Mouse (Mus musculus) limb, embryonic 15.5 days (tissue): ENCODE measurements around the gene Dolk. TPM values are rescaled to one million over a fixed set of nuclear protein-coding genes. Genes with fewer than 3 reads are reported as not detected.
A peak's percentile ranks its signal among the peaks of the same experiment; 100 is the strongest.

Source experiments
- ATAC-seq: fragments of 200-750 bp; cut with Nextera tagmentation; 2 replicates; pipeline ENCODE4 v1.8.0; 2017; ENCODE audit warnings: low read depth, moderate TSS enrichment; ENCODE audit not compliant: insufficient number of reproducible peaks, low FRiP score, low TSS enrichment
- H3K27ac ChIP-seq: fragments of 300-500 bp; sonication (generic); 2 replicates; pipeline ENCODE4 v1.5.1; 2015; ENCODE audit warnings: moderate library complexity, mild to moderate bottlenecking, inconsistent platforms
- H3K27me3 ChIP-seq: fragments of 300-500 bp; sonication (generic); 2 replicates; pipeline ENCODE4 v1.6.1; 2015; ENCODE audit warnings: inconsistent platforms
- H3K36me3 ChIP-seq: fragments of 300-500 bp; sonication (generic); 2 replicates; pipeline ENCODE4 v1.6.1; 2015; ENCODE audit warnings: inconsistent platforms
- H3K4me1 ChIP-seq: fragments of 300-500 bp; sonication (generic); 2 replicates; pipeline ENCODE4 v1.6.1; 2015; ENCODE audit warnings: inconsistent platforms
- H3K4me2 ChIP-seq: fragments of 300-500 bp; sonication (generic); 2 replicates; pipeline ENCODE4 v1.6.1; 2015; ENCODE audit warnings: mild to moderate bottlenecking, inconsistent platforms
- H3K4me3 ChIP-seq: fragments of 300-500 bp; sonication (generic); 2 replicates; pipeline ENCODE4 v1.5.1; 2015; ENCODE audit warnings: mild to moderate bottlenecking, inconsistent platforms
- H3K9ac ChIP-seq: fragments of 300-500 bp; sonication (generic); 2 replicates; pipeline ENCODE4 v1.6.1; 2015; ENCODE audit warnings: inconsistent platforms
- H3K9me3 ChIP-seq: fragments of 300-500 bp; sonication (generic); 2 replicates; pipeline ENCODE4 v1.6.1; 2016; ENCODE audit warnings: inconsistent platforms
- WGBS: fragments of 180-500 bp; shearing (Covaris S2); methylation state at CpG from one replicate; pipeline ENCODE4 v1.1.7; 2015; 5-methylcytosine and 5-hydroxymethylcytosine counted together
- polyA plus RNA-seq: library from polyadenylated mRNA; unstranded; fragments of >200 nt; fragmentation: Nextera tagmentation; extraction: Ambion mirVana; gene quantifications from 2 replicates; pipeline ENCODE4 v1.2.1, GENCODE M21; 2015

Gene Dolk
- polyA plus RNA-seq, 1 experiment from 2014 or later: 31.5 TPM

DNA sequence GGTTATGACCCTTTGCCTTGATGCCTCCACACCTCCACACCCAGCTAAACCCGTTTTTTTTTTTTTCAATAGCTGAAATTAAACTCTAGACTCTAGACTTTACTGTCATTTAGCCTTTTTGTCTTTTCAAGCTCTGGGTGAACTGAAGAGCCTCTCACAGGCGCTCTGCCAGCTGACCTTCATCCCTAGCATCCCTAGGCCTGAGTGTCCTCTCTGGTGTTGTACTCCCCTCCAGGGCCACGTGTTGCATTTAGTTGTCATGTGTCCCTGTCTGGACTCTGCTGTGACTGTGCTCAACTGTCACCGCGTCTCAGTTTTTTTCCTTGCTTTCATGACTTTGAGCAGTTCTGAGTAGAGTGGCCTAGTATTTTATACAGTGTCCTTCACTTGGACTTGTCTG lies 13.8 kb upstream of the Dolk start:
- Histone ChIP-seq H3K27me3 (no peaks in the 10 kb centered on the region), H3K9ac (no peak overlapping the region), H3K36me3 (peaks cover 70% of the 10 kb centered on the region), H3K4me3 (no peak overlapping the region), H3K27ac (no peak overlapping the region), H3K4me2 (no peak overlapping the region), H3K4me1 (no peaks in the 10 kb centered on the region), H3K9me3 (no peaks in the 10 kb centered on the region)
- no peak for ATAC-seq
- WGBS: 91% methylated on average over 5 of the region's 5 CpGs

DNA sequence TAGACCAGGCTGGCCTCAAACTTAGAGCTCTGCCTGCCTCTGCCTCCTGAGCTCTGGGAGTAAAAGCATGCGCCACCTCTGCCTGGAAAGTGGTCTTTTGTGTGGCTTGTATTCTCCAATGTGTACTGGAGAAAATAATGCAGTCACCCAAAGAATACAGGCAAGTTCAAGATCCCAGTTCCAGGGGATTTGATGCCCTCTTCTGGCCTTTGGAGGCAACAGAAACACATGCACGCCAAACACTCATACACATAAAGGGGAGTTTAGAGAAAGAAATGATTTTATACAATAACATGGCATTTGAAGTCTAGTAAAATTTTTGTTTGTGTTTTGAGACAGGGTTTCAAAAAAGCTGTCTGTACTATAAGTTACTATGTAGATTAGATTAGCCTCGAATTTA lies 13.4 kb upstream of the Dolk start:
- Histone ChIP-seq H3K9me3 (no peaks in the 10 kb centered on the region), H3K27ac (no peak overlapping the region), H3K9ac (no peak overlapping the region), H3K4me2 (no peak overlapping the region), H3K27me3 (no peaks in the 10 kb centered on the region), H3K4me1 (no peaks in the 10 kb centered on the region), H3K4me3 (no peak overlapping the region), H3K36me3 (peaks cover 66% of the 10 kb centered on the region)
- WGBS: 78% methylated on average over 3 of the region's 3 CpGs
- no peak for ATAC-seq

DNA sequence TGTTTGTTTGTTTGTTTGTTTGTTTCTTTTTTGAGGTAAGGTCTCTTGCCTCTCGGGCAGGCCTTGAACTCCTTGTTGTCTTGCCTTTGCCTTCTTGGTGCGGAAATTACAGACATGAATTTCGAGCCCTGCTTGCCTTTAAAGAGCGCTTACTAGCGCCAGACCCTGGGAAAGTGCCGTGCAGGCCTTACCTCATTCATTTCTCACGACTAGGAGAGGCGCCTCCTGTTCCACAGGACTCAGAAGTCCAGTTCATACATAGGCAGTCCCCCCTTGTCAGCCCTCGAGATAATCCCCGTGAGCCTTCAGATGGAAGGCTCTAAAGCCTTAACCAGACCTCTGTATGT lies 866 bp upstream of the Dolk start:
- no peak for ATAC-seq
- Histone ChIP-seq H3K4me1 (peaks cover 23% of the 10 kb centered on the region), H3K4me2 (peak overlapping the region; percentile 94), H3K9me3 (no peaks in the 10 kb centered on the region), H3K9ac (peak overlapping the region; percentile 85), H3K36me3 (peaks cover 8% of the 10 kb centered on the region; the same call in 1 of the 2 replicates), H3K27me3 (no peaks in the 10 kb centered on the region), H3K4me3 (peak overlapping the region; percentile 92), H3K27ac (peak overlapping the region; percentile 85)
- WGBS: under 1% methylated on average over 10 of the region's 10 CpGs

DNA sequence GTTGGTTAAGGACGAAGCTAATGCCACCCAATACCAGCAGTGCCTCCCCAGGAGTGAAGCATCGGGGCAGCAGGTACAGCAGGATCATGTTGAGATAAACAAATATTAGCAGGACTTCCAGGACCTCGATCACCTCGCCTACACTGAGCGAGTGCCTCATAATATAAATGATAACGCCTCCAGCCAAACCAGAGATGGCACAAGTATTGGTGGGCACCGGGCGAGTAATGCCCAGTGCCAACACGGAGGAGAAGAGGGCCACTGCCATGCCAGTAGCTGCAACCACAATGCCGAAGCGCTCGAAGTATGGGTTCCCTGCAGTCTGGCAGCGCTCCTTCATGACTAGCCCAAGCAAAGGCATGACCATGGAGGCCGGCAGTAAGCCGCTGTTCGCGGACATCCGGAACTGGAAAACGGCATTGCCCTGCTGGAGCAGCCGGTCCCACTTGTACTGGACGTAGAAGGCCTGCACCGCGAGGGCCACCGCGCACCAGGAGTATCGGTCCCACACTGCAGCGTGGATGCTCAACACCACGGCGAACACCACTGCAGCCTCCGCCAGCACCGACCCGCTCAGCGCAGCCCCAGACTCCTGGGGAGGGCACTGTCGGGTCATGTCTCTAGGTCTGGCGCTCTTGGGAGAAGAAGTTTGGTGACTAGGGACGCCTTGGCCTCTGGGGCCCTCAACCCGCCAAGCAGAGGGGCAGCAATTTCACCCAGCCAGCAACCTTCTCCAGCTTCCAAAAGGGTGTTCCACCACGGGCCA lies 535 bp downstream of the Dolk start:
- H3K27ac ChIP-seq: 0 out of 2 replicates have a peak overlapping the region, but pooled peaks have one; percentile 38
- 15% methylated on average over 38 of the region's 38 CpGs for WGBS

DNA sequence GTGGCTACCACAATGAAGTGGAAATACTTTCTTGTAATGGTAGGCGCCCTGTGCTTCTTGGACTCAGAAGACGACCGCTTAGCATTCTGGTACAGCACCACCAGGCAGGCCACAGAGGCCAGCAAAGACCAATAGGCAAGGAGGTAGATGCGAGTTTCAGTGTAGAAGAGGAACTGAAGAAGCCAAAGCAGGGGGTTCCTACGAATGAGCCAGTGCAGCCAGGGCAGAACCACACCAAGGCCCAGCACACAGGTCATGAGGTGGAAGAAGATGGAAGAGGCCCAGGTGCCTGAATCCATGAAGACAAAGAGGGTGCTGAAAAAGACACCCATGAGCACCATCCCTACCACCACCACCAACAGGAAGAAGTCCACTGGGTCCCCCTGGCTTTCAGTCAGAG lies 1.1 kb downstream of the Dolk start:
- Histone ChIP-seq H3K9me3 (no peaks in the 10 kb centered on the region), H3K36me3 (0 out of 2 replicates have a peak, but pooled peaks cover under 1% of the 10 kb centered on the region), H3K27ac (no peak overlapping the region), H3K4me1 (peaks cover 23% of the 10 kb centered on the region), H3K27me3 (no peaks in the 10 kb centered on the region), H3K9ac (no peak overlapping the region), H3K4me3 (peak overlapping the region; percentile 92), H3K4me2 (peak overlapping the region; percentile 94)
- ATAC-seq: no peak
- whole genome bisulfite sequencing: 90% methylated on average over 5 of the region's 5 CpGs

More for the DNA sequence above, 535 bp downstream of the Dolk start:
- Histone ChIP-seq H3K9me3 (no peaks in the 10 kb centered on the region), H3K4me2 (peak overlapping the region; percentile 94), H3K27me3 (no peaks in the 10 kb centered on the region), H3K4me3 (peak overlapping the region; percentile 92), H3K9ac (peak overlapping the region; percentile 85), H3K36me3 (peaks cover 7% of the 10 kb centered on the region; the same call in 1 of the 2 replicates), H3K4me1 (peaks cover 23% of the 10 kb centered on the region)
- ATAC-seq: peak; percentile 20; the same call in 1 of the 2 replicates

DNA sequence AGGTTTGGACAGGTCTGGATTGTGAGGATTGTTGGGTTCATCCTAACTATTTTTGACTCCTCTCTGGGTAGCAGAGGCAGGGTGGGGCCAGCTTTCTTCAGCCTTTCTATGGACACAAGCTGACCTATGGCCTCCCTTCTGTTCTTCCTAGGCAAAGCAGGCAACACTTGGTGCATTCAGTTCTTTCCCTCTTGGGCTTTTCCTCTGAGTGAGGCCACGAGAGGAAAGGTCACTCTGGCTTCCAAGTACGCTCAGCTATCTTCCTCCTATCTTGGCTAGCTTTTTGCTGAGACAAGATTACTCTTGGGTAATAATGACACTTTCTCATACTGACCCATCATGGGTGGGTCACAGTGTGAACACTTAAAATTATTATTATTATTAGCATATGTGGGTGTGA lies 2.9 kb downstream of the Dolk start:
- no peaks in the 10 kb centered on the region for H3K36me3 ChIP-seq
- no peak overlapping the region for H3K4me2 ChIP-seq
- H3K9me3 ChIP-seq: no peaks in the 10 kb centered on the region
- 88% methylated on average over 2 of the region's 2 CpGs for WGBS
- no peaks in the 10 kb centered on the region for H3K27me3 ChIP-seq
- ATAC-seq: no peak
- H3K4me3 ChIP-seq: no peak overlapping the region
- no peak overlapping the region for H3K9ac ChIP-seq
- peaks cover 23% of the 10 kb centered on the region for H3K4me1 ChIP-seq
- no peak overlapping the region for H3K27ac ChIP-seq

DNA sequence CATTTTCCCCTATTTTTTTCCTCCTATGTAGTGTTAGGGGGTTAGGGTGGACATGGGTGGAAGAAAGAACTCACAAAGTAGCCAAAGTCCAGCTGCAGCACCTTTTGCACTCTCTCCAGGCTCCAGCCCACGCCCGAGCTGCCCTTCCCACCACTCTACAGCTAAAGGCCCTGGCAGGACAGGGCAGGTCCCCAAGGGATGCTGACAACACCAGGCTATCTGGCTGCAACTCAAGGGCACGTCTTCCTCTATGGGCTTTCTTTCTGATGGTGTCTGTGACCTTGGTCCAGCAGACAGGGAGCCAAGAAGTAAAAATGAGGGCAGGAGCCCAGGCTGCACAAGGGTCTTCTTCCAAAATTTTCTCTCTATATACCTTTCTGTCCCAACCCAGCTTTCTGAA lies 4.5 kb downstream of the Dolk start:
- Histone ChIP-seq H3K4me1 (peaks cover 12% of the 10 kb centered on the region), H3K4me2 (no peak overlapping the region), H3K27ac (no peak overlapping the region), H3K27me3 (no peaks in the 10 kb centered on the region), H3K9ac (no peak overlapping the region), H3K9me3 (no peaks in the 10 kb centered on the region), H3K4me3 (no peak overlapping the region), H3K36me3 (no peaks in the 10 kb centered on the region)
- no peak for ATAC-seq
- 75% methylated on average over 3 of the region's 3 CpGs for WGBS

DNA sequence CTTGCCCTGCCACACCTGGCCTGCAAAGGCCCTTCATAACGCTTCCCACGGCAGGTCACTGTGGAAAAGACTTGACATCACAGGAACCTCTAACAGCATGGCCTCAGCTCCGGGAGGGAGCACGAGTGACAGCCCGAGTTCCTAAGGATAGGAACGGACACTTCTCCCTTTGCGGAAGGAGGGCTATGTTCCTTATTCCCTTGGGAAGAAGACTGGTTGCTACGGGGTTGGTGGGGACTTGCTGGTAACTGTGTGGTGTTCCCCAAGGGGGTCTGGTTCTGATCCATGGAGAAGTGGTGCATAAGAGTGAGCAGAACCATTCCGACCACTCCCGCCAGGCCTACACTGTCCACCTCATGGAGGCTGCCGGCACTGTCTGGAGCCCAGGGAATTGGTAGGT lies 5.4 kb downstream of the Dolk start, which contains the start of gene Gm28038:
Gm28038 (plus strand) TSS at position 301 of the 400 bp plus-strand sequence.
- Histone ChIP-seq H3K4me1 (peaks cover 12% of the 10 kb centered on the region), H3K9me3 (no peaks in the 10 kb centered on the region), H3K4me2 (no peak within 1 kb of the TSS), H3K4me3 (no peak within 1 kb of the TSS), H3K36me3 (no peaks in the 10 kb centered on the region), H3K27ac (no peak within 1 kb of the TSS), H3K9ac (no peak within 1 kb of the TSS), H3K27me3 (no peaks in the 10 kb centered on the region)
- no peak for ATAC-seq
- 90% methylated on average over 11 of the region's 11 CpGs for WGBS

DNA sequence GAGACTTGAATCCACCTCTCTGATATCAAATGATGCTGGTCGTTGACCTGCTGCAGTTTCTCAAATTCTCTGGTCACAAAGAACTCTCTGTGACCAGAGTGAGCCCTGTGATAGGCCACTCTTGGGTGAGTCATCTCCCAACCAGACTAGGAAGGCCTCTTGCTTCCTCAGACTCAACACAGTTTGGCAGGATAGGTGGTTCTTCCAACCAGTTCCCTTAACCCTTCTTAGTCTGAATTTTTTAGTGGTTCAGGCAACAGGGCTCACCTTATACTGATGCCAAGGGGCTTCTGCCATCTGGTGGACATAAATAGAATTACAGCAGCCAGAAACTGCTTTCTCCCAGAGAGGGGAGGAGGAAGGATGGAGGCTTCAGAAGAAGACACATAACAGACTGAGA lies 16.0 kb downstream of the Dolk start:
- no peak overlapping the region for H3K9ac ChIP-seq
- H3K36me3 ChIP-seq: no peaks in the 10 kb centered on the region
- H3K27ac ChIP-seq: peak overlapping the region; percentile 82
- WGBS: 27% methylated on average over 1 of the region's 1 CpGs
- no peaks in the 10 kb centered on the region for H3K27me3 ChIP-seq
- peaks cover 29% of the 10 kb centered on the region for H3K4me1 ChIP-seq
- peak; percentile 87 for ATAC-seq
- no peak overlapping the region for H3K4me2 ChIP-seq
- H3K9me3 ChIP-seq: no peaks in the 10 kb centered on the region
- H3K4me3 ChIP-seq: no peak overlapping the region

DNA sequence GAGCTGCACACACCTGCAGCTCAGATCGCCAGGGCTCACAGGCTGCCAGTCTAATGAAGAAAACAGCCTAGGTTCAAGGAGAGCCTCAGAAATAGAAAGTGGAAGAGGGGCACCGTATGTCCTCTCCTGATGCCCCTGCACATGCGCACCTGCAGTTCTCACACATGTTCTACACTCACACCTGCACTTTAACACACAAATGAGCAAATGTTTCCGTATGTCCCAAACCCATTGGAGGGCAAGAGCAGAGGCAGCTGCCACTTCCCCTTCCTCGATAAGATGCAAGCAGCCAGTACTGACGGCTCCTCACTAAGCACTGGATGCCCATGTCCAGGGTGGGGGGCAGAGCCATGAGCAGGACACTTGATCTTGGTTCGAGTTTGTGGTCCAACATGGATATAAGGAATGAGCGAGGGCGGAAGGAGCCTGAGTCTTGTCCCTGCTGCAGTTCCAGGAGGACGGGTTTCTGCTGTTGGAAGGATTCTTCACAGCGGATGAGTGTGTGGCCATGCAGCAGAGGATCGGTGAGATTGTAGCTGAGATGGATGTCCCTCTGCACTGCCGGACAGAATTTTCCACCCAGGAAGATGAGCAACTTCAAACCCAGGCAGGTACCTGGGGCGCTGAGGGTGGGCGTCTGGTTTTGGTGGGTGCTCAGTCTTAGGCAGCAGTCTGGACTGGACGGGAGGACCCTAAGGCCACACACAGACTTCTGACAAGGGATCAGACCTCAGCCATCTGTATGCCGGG lies 16.7 kb downstream of the Dolk start:
- Histone ChIP-seq H3K4me3 (no peak overlapping the region), H3K9me3 (no peaks in the 10 kb centered on the region), H3K9ac (no peak overlapping the region), H3K4me1 (peaks cover 37% of the 10 kb centered on the region), H3K27ac (peak overlapping the region; percentile 82), H3K4me2 (no peak overlapping the region), H3K36me3 (peaks cover 2% of the 10 kb centered on the region), H3K27me3 (no peaks in the 10 kb centered on the region)
- 85% methylated on average over 17 of the region's 17 CpGs for WGBS
- ATAC-seq: no peak

DNA sequence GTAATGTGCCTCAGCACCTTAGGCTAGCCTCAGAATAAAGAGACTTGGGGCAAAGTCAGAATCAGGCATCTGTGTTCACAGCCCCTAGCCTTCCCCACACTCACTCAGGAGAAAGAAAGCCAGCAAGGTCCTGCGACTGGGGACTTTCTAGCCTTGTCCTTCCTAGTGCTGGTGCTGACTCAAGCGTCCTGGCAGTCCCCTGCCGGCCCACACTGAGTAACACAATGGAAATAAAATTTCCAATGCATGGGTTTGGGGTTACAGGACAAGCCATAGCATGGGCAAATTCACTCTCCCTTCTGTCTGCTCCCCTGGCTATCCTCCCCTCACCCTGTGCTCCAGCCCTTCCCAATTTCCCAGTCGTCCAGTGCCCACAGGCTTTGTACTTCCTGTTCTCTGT lies 17.8 kb downstream of the Dolk start:
- H3K4me2 ChIP-seq: no peak overlapping the region
- 0 out of 2 replicates have a peak overlapping the region, but pooled peaks have one; percentile 2 for H3K9ac ChIP-seq
- 55% methylated on average over 4 of the region's 4 CpGs for WGBS
- no peak overlapping the region for H3K4me3 ChIP-seq
- peaks cover 13% of the 10 kb centered on the region for H3K36me3 ChIP-seq
- H3K27me3 ChIP-seq: no peaks in the 10 kb centered on the region
- ATAC-seq: no peak
- H3K9me3 ChIP-seq: no peaks in the 10 kb centered on the region
- no peak overlapping the region for H3K27ac ChIP-seq
- H3K4me1 ChIP-seq: peaks cover 46% of the 10 kb centered on the region

DNA sequence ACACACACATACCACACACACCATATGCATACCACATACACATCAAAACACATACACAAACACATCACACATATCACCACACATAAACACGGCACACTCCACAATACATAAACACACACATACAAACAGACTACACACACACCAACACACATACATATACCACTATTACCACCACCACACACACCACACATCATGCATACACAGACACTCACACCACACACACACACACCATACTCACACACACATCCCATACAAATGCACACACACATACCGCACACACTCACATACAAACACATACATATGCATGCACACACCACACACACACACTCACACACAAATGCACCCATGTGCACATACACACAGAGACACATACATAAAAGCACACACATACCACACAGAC lies 18.7 kb downstream of the Dolk start:
- Histone ChIP-seq H3K4me2 (no peak overlapping the region), H3K9me3 (no peaks in the 10 kb centered on the region), H3K27ac (no peak overlapping the region), H3K4me3 (no peak overlapping the region), H3K9ac (no peak overlapping the region), H3K36me3 (peaks cover 20% of the 10 kb centered on the region), H3K4me1 (peaks cover 52% of the 10 kb centered on the region), H3K27me3 (no peaks in the 10 kb centered on the region)
- ATAC-seq: no peak
- 96% methylated on average over 2 of the region's 2 CpGs for WGBS
